Mouse (Mus musculus) MEL-GATA-1-ER (cell line): ENCODE data around the gene Gm20479.

ENCODE experiments used
- DNase-seq: peaks from one replicate; pipeline ENCODE4 v3.0.0-alpha.2; 2012; ENCODE audit warnings: low read depth; ENCODE audit errors: extremely low read depth

The Gm20479 gene

GRCm38 (mm10) chr7:27314393-27314792 is 42.8 kb downstream of the Gm20479 start:
- no peak for DNase-seq

GRCm38 (mm10) chr7:27311651-27312284 is 45.5 kb downstream of the Gm20479 start:
- no peak for DNase-seq

GRCm38 (mm10) chr7:27310996-27311535 is 46.2 kb downstream of the Gm20479 start:
- DNase-seq, result no peak

- no peak for DNase-seq
Measured at GRCm38 (mm10) chr7:27310306-27310705, 46.9 kb downstream of the Gm20479 start.

- DNase-seq, result no peak
Measured at GRCm38 (mm10) chr7:27309832-27310231, 47.4 kb downstream of the Gm20479 start.

GRCm38 (mm10) chr7:27308821-27309549 is 48.2 kb downstream of the Gm20479 start:
- no peak for DNase-seq

- no peak for DNase-seq
Measured at GRCm38 (mm10) chr7:27307551-27307950, 49.7 kb downstream of the Gm20479 start.

- DNase-seq, result no peak
Measured at GRCm38 (mm10) chr7:27306161-27307160, 50.8 kb downstream of the Gm20479 start.

GRCm38 (mm10) chr7:27305091-27305730 is 52.0 kb downstream of the Gm20479 start:
- no peak for DNase-seq
